Mouse (Mus musculus): ENCODE data around the gene Trim3. TPM values are rescaled to one million over a fixed set of nuclear protein-coding genes. Genes with fewer than 3 reads are reported as not detected.

The Trim3 gene
- polyA plus RNA-seq, 1 experiment from 2014 or later = 112 TPM

DNA sequence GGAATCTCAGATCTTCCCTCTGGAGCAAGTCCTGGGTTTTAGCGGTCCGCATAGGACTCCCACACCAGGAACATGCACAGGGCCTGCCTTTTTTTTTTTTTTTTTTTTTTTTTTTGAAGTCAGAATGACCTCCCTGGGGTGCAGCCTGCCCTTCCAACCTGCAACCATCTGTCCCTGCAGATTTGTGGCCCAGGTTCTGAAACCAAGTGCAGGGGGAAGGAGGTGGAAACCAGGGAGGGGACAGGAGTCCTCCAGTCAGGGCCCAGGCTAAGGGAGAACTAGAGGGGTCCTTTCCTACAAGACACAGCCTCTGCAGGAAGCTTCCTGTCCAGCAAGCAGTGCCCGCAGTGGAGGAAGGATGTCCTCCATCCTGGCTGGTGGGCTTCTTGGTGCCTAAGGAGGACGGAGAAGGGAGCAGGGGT is 809 bp downstream of the Trim3 start:
- H3K9ac ChIP-seq = peak overlapping the region; percentile 98
- no peaks in the 10 kb centered on the region for H3K27me3 ChIP-seq

DNA sequence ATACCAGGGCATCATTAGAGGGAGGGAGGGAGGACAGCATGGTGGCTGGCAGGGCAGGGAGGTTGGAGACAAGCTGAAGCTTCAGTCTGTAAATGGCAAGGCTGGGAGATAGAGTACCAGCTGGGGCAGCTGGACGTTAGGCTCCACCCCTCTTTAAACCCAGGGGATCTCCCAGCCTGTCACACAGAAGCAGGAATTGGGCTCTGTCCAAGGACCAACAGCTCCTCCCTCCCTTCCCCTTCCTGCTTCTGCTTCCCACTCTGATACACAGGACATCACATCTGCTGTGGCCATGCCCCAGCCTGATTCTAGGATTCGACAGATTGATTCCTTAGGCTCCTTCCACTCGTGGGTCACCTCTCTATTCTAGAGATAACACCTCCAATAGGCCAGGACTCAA is 4.7 kb downstream of the Trim3 start:
- ATAC-seq (ENCODE audit: low FRiP score, low read depth) = no peak; the same call in 1 of the 2 replicates
- H3K4me3 ChIP-seq = no peak overlapping the region
- H3K9me3 ChIP-seq = no peaks in the 10 kb centered on the region
- H3K27me3 ChIP-seq = no peaks in the 10 kb centered on the region
- H3K9ac ChIP-seq = no peak overlapping the region
- 23% methylated on average over 3 of the region's 3 CpGs for WGBS
- peaks cover 36% of the 10 kb centered on the region for H3K4me1 ChIP-seq (replicated peaks)
- H3K4me2 ChIP-seq = no peak overlapping the region
- 0 out of 2 replicates have a peak overlapping the region, but pooled peaks have one; percentile 26 for H3K27ac ChIP-seq (replicated peaks)
- peaks cover 18% of the 10 kb centered on the region for H3K36me3 ChIP-seq

More for the DNA sequence above, 809 bp downstream of the Trim3 start:
- peak overlapping the region; percentile 81 for H3K4me2 ChIP-seq
- H3K36me3 ChIP-seq = peaks cover 16% of the 10 kb centered on the region
- ATAC-seq (ENCODE audit: low FRiP score, low read depth) = peak; percentile 23
- no peaks in the 10 kb centered on the region for H3K9me3 ChIP-seq
- H3K27ac ChIP-seq (replicated peaks) = peak overlapping the region; percentile 93
- peak overlapping the region; percentile 88 for H3K4me3 ChIP-seq
- peaks cover 48% of the 10 kb centered on the region for H3K4me1 ChIP-seq (replicated peaks)
- 8% methylated on average over 4 of the region's 4 CpGs for WGBS

DNA sequence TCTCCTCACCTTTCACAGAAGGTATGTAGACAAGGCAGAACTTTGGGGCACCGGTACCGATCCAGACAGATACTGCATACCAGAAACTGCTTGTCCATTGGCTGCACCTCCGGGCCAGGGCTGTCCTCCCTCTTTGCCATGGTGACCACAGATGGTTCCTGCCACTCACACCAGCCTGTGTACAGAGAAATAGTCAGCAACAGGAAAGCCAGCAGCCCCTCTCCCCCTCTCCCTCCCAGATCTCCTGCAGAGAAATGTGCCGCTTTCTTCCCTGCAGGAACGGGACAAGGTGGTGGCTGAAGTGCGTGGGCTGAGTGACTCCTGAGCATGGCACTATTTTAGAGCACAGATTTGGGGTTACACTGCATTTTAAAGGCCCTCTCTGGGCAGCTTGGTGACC is 8.0 kb downstream of the Trim3 start:
- no peak overlapping the region for H3K4me2 ChIP-seq
- ATAC-seq (ENCODE audit: low FRiP score, low read depth) = no peak
- no peaks in the 10 kb centered on the region for H3K9me3 ChIP-seq
- no peak overlapping the region for H3K9ac ChIP-seq
- H3K4me3 ChIP-seq = no peak overlapping the region
- whole genome bisulfite sequencing = 74% methylated on average over 6 of the region's 6 CpGs
- H3K36me3 ChIP-seq = peaks cover 46% of the 10 kb centered on the region
- H3K27me3 ChIP-seq = no peaks in the 10 kb centered on the region
- H3K27ac ChIP-seq (replicated peaks) = no peak overlapping the region
- H3K4me1 ChIP-seq (replicated peaks) = peaks cover 15% of the 10 kb centered on the region

GRCm38 (mm10) chr7:105621646-105622292 is 11.6 kb downstream of the Trim3 start:
- no peaks in the 10 kb centered on the region for H3K27me3 ChIP-seq
- H3K9ac ChIP-seq = no peak overlapping the region
- H3K4me3 ChIP-seq = no peak overlapping the region
- no peak overlapping the region for H3K27ac ChIP-seq (replicated peaks)
- ATAC-seq (ENCODE audit: low FRiP score, low read depth) = no peak
- no peak overlapping the region for H3K4me2 ChIP-seq
- H3K4me1 ChIP-seq (replicated peaks) = no peaks in the 10 kb centered on the region
- WGBS = 86% methylated on average over 8 of the region's 8 CpGs
- H3K9me3 ChIP-seq = no peaks in the 10 kb centered on the region
- peaks cover 75% of the 10 kb centered on the region for H3K36me3 ChIP-seq

GRCm38 (mm10) chr7:105621053-105621452 is 12.3 kb downstream of the Trim3 start:
- no peak overlapping the region for H3K4me2 ChIP-seq
- H3K27ac ChIP-seq (replicated peaks) = no peak overlapping the region
- ATAC-seq (ENCODE audit: low FRiP score, low read depth) = no peak
- H3K27me3 ChIP-seq = no peaks in the 10 kb centered on the region
- WGBS = 73% methylated on average over 4 of the region's 4 CpGs
- no peak overlapping the region for H3K4me3 ChIP-seq
- no peak overlapping the region for H3K9ac ChIP-seq
- H3K9me3 ChIP-seq = no peaks in the 10 kb centered on the region
- H3K4me1 ChIP-seq (replicated peaks) = no peaks in the 10 kb centered on the region
- H3K36me3 ChIP-seq = peaks cover 82% of the 10 kb centered on the region

DNA sequence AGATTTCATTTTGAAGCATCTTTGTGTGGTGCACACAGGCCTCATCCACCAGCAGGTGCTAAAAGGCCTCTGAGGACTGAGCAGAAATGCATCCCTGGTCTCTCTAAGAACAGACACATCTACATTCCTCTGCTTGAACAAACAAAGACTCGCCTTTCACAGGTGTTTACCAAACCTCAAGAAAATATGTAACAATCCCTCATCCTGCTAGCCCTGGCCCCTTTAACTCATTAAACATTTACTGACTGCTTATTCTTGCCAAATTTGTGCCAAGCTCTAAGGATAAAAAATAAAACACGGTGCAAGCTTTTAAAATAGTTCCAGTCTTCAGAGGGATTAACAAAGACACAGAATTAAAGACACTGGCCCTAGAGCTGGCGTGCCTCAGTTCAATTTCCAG is 13.7 kb downstream of the Trim3 start:
- 89% methylated on average over 3 of the region's 3 CpGs for WGBS

DNA sequence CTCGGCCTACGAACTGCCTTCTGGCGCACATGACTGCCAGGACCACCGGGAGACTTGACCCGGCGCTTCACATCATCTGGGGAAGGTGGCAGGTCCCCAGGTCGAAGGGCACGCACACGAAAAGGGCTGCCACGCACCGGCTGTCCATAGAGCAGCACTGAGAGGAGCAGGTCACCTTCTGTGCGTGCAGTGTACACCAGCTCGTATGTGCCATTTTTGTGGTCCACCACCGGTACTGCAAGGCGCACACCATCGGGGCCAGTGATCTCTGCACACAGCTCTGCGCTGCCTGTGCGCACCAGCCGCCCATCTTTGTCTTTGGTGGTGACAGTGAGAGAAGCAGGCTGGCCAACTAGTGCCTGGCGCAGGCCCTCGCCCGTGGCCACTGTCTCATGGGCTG is 15.6 kb downstream of the Trim3 start:
- Histone ChIP-seq H3K27me3 (no peaks in the 10 kb centered on the region), H3K9ac (no peak overlapping the region), H3K27ac (replicated peaks) (no peak overlapping the region), H3K4me3 (no peak overlapping the region), H3K4me1 (replicated peaks) (no peaks in the 10 kb centered on the region), H3K4me2 (no peak overlapping the region), H3K36me3 (peaks cover 88% of the 10 kb centered on the region), H3K9me3 (no peaks in the 10 kb centered on the region)
- no peak for ATAC-seq (ENCODE audit: low FRiP score, low read depth)
- 97% methylated on average over 22 of the region's 22 CpGs for WGBS

More for the DNA sequence above, 13.7 kb downstream of the Trim3 start:
- H3K4me3 ChIP-seq = no peak overlapping the region
- no peaks in the 10 kb centered on the region for H3K9me3 ChIP-seq
- no peak for ATAC-seq (ENCODE audit: low FRiP score, low read depth)
- H3K36me3 ChIP-seq = peaks cover 88% of the 10 kb centered on the region
- no peak overlapping the region for H3K27ac ChIP-seq (replicated peaks)
- no peak overlapping the region for H3K4me2 ChIP-seq
- H3K9ac ChIP-seq = no peak overlapping the region
- H3K27me3 ChIP-seq = no peaks in the 10 kb centered on the region
- H3K4me1 ChIP-seq (replicated peaks) = no peaks in the 10 kb centered on the region

GRCm38 (mm10) chr7:105616561-105616960 is 16.8 kb downstream of the Trim3 start:
- no peak overlapping the region for H3K4me3 ChIP-seq
- H3K27ac ChIP-seq (replicated peaks) = no peak overlapping the region
- no peaks in the 10 kb centered on the region for H3K27me3 ChIP-seq
- H3K4me1 ChIP-seq (replicated peaks) = no peaks in the 10 kb centered on the region
- no peak overlapping the region for H3K9ac ChIP-seq
- no peak for ATAC-seq (ENCODE audit: low FRiP score, low read depth)
- H3K4me2 ChIP-seq = no peak overlapping the region
- H3K9me3 ChIP-seq = no peaks in the 10 kb centered on the region
- WGBS = 95% methylated on average over 6 of the region's 6 CpGs
- peaks cover 88% of the 10 kb centered on the region for H3K36me3 ChIP-seq

GRCm38 (mm10) chr7:105615720-105616119 is 17.7 kb downstream of the Trim3 start:
- Histone ChIP-seq H3K9ac (no peak overlapping the region), H3K4me2 (no peak overlapping the region), H3K27me3 (no peaks in the 10 kb centered on the region), H3K36me3 (peaks cover 89% of the 10 kb centered on the region), H3K4me3 (no peak overlapping the region), H3K9me3 (no peaks in the 10 kb centered on the region), H3K27ac (replicated peaks) (no peak overlapping the region), H3K4me1 (replicated peaks) (no peaks in the 10 kb centered on the region)
- 90% methylated on average over 1 of the region's 1 CpGs for WGBS
- ATAC-seq (ENCODE audit: low FRiP score, low read depth) = no peak

DNA sequence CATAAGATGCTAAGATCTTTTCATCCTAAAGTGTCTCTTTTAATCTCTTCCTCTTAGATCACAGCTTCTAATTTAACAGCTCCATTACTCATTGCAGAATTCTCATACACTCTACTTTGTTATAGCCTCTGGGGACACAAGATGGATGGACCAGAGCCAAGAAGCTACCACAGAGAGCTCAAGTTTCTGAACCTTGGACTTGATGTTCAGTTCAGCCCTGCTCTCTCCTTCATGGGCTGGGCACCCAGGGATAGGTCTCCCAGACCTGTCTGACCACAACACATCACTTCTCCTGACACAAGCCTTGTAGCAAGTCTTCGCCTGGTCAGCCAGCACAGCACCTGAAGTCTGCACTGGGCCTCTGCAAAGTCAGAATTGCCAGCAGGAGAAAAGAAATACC is 19.0 kb downstream of the Trim3 start:
- no peak overlapping the region for H3K4me3 ChIP-seq
- no peak overlapping the region for H3K27ac ChIP-seq (replicated peaks)
- H3K4me2 ChIP-seq = no peak overlapping the region
- no peaks in the 10 kb centered on the region for H3K27me3 ChIP-seq
- no peak overlapping the region for H3K9ac ChIP-seq
- ATAC-seq (ENCODE audit: low FRiP score, low read depth) = no peak
- H3K4me1 ChIP-seq (replicated peaks) = no peaks in the 10 kb centered on the region
- peaks cover 98% of the 10 kb centered on the region for H3K36me3 ChIP-seq
- 83% methylated on average over 1 of the region's 1 CpGs for WGBS
- no peaks in the 10 kb centered on the region for H3K9me3 ChIP-seq

DNA sequence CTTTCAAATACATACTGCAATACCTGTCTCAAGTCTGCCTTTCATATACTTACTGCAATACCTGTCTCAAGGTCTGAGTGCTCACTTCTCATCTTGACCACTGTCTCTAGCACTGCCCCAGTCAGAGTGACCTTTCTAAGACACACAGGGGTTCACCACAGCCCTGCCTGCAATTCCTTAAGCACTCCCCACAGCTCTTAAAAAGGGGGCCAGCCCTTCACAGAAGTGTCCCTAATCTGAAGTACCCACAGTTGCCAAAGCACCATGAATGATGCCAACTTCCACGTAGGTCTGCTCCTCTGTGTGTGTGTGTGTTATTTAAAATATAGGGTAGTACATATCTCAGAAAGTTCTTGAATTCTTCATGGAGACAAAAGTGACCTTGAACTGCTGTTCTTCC is 21.6 kb downstream of the Trim3 start:
- Histone ChIP-seq H3K27ac (replicated peaks) (no peak overlapping the region), H3K4me2 (no peak overlapping the region), H3K36me3 (peaks cover 73% of the 10 kb centered on the region), H3K9ac (no peak overlapping the region), H3K4me3 (no peak overlapping the region), H3K4me1 (replicated peaks) (no peaks in the 10 kb centered on the region), H3K27me3 (no peaks in the 10 kb centered on the region), H3K9me3 (no peaks in the 10 kb centered on the region)
- 97% methylated on average over 1 of the region's 1 CpGs for WGBS
- no peak for ATAC-seq (ENCODE audit: low FRiP score, low read depth)

GRCm38 (mm10) chr7:105608467-105608866 is 24.9 kb downstream of the Trim3 start:
- Histone ChIP-seq H3K27me3 (no peaks in the 10 kb centered on the region), H3K4me1 (replicated peaks) (no peaks in the 10 kb centered on the region), H3K27ac (replicated peaks) (no peak overlapping the region), H3K4me2 (no peak overlapping the region), H3K36me3 (peaks cover 40% of the 10 kb centered on the region), H3K4me3 (no peak overlapping the region), H3K9ac (no peak overlapping the region), H3K9me3 (no peaks in the 10 kb centered on the region)
- WGBS = 91% methylated on average over 3 of the region's 3 CpGs
- no peak for ATAC-seq (ENCODE audit: low FRiP score, low read depth)
